Comparison of ENCODE assay signal across 14 mouse cellular contexts in the genomic region with DNA sequence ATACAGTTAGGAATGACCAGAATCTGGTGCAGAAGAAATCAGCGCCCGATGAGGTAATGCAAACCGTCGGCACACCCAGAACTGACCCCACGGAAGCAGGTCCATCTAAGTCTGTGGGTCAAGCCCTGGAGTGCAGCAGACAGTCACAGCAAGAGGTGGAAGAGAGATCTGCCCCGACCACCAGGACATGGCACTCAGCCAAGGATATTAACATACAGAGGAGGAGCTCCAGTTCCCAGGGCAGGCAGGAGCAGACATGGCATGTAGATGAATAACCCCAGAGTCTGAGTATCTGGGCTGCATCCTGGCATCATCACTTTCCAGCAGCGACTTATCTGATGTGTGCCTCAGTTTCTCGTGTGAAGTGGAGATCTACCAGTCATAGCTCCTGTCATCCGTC.
DNase-seq lines count a peak whose midpoint lies in the region; ATAC-seq lines count a peak whose summit lies in the region.
"Had no signal": no experiment of that assay in that cellular context is flagged by ENCODE, and none has a peak within 500 bp of the region (broad histone marks: within the 10 kb centered on the region; RNA-seq: fewer than 3 reads in every experiment).

No protein-coding gene starts in this region.

- H3K9me3 ChIP-seq in heart, embryonic 15.5 days (replicated peaks): no peaks in the 10 kb centered on the region
- no peaks in the 10 kb centered on the region for H3K9me3 ChIP-seq in midbrain, embryonic 14.5 days (ENCODE audit: control insufficient read depth, low read length)
- no peaks in the 10 kb centered on the region for H3K9me3 ChIP-seq in midbrain, embryonic 11.5 days (ENCODE audit: control insufficient read depth, low read length)
- H3K9me3 ChIP-seq: forebrain, embryonic 12.5 days; midbrain, embryonic 12.5 days had no signal

- peak overlapping the region; percentile 32 for H3K4me2 ChIP-seq in heart, embryonic 15.5 days
- no peak overlapping the region for H3K4me2 ChIP-seq in midbrain, embryonic 14.5 days (ENCODE audit: low read length)
- H3K4me2 ChIP-seq in midbrain, embryonic 11.5 days: no peak overlapping the region
- H3K4me2 ChIP-seq: forebrain, embryonic 12.5 days; midbrain, embryonic 12.5 days had no signal

- ATAC-seq in heart, embryonic 15.5 days (replicated peaks; ENCODE audit: insufficient number of reproducible peaks, insufficient read depth, low FRiP score, low read depth): peak; percentile 45; the same call in 1 of the 2 replicates
- no peak; the same call in 1 of the 2 replicates for ATAC-seq in midbrain, embryonic 14.5 days (ENCODE audit: low FRiP score, low TSS enrichment)
- ATAC-seq in midbrain, embryonic 11.5 days (ENCODE audit: low FRiP score): no peak
- ATAC-seq: intestine, embryonic 16.5 days had no signal

- H3K36me3 ChIP-seq in heart, embryonic 15.5 days: no peaks in the 10 kb centered on the region
- H3K36me3 ChIP-seq in midbrain, embryonic 14.5 days (ENCODE audit: control insufficient read depth, insufficient read depth, low read length): no peaks in the 10 kb centered on the region
- no peaks in the 10 kb centered on the region for H3K36me3 ChIP-seq in midbrain, embryonic 11.5 days (ENCODE audit: control insufficient read depth, insufficient read depth, low read length)
- H3K36me3 ChIP-seq: forebrain, embryonic 12.5 days; midbrain, embryonic 12.5 days had no signal

- 45% methylated on average over 9 of the region's 9 CpGs for WGBS in heart, embryonic 15.5 days
- 76% methylated on average over 9 of the region's 9 CpGs for WGBS in midbrain, embryonic 14.5 days
- WGBS in midbrain, embryonic 11.5 days: 86% methylated on average over 9 of the region's 9 CpGs

- H3K4me1 ChIP-seq in heart, embryonic 15.5 days (replicated peaks): peaks cover 30% of the 10 kb centered on the region
- no peaks in the 10 kb centered on the region for H3K4me1 ChIP-seq in midbrain, embryonic 14.5 days (ENCODE audit: control insufficient read depth, insufficient read depth, low read length)
- H3K4me1 ChIP-seq in midbrain, embryonic 11.5 days (ENCODE audit: control insufficient read depth, insufficient read depth, low read length): no peaks in the 10 kb centered on the region

- no peak overlapping the region for H3K4me3 ChIP-seq in heart, embryonic 15.5 days
- no peak overlapping the region for H3K4me3 ChIP-seq in midbrain, embryonic 14.5 days (replicated peaks; ENCODE audit: low read depth, low read length)
- H3K4me3 ChIP-seq in midbrain, embryonic 11.5 days (ENCODE audit: low read depth, low read length): no peak overlapping the region
- H3K4me3 ChIP-seq: forebrain, embryonic 12.5 days; midbrain, embryonic 12.5 days had no signal

- peak overlapping the region; percentile 61 for H3K27ac ChIP-seq in heart, embryonic 15.5 days
- H3K27ac ChIP-seq in midbrain, embryonic 14.5 days (replicated peaks; ENCODE audit: low read depth, low read length): no peak overlapping the region
- H3K27ac ChIP-seq in midbrain, embryonic 11.5 days (ENCODE audit: low read depth, low read length): no peak overlapping the region
- H3K27ac ChIP-seq: forebrain, embryonic 12.5 days; midbrain, embryonic 12.5 days had no signal

- no peak overlapping the region for H3K9ac ChIP-seq in heart, embryonic 15.5 days
- no peak overlapping the region for H3K9ac ChIP-seq in midbrain, embryonic 14.5 days (replicated peaks; ENCODE audit: low read length)
- H3K9ac ChIP-seq in midbrain, embryonic 11.5 days (ENCODE audit: low read length): no peak overlapping the region
- H3K9ac ChIP-seq: forebrain, embryonic 12.5 days; midbrain, embryonic 12.5 days had no signal

- intact Hi-C loops in heart, postnatal 25 days (cut with DNase I): no loop called here

- no peaks in the 10 kb centered on the region for H3K27me3 ChIP-seq in heart, embryonic 15.5 days
- no peaks in the 10 kb centered on the region for H3K27me3 ChIP-seq in midbrain, embryonic 14.5 days (ENCODE audit: control insufficient read depth, insufficient read depth, low read length)
- H3K27me3 ChIP-seq in midbrain, embryonic 11.5 days (ENCODE audit: control insufficient read depth, insufficient read depth, low read length): no peaks in the 10 kb centered on the region
- H3K27me3 ChIP-seq: forebrain, embryonic 12.5 days; midbrain, embryonic 12.5 days had no signal

- peak; percentile 86 for DNase-seq in cerebellum, postnatal 10 days
- no peak for DNase-seq in cerebellum, adult 11 months
- DNase-seq in heart, postnatal 25 days (ENCODE audit: low spot score): no peak
- peak; percentile 65 for DNase-seq in midbrain, embryonic 14.5 days
- no peak for DNase-seq in midbrain, embryonic 11.5 days (ENCODE audit: low spot score, missing footprints)
- peak; percentile 19 for DNase-seq in yolk sac, embryonic 10.5 days (ENCODE audit: low spot score)
- DNase-seq in lung, postnatal 10 days: no peak
- DNase-seq: adrenal gland, postnatal 36 days; gastrocnemius, postnatal 10 days; layer of hippocampus, postnatal 36 days had no signal

Comparison
In these comparisons a context has a peak if more than half of its experiments do, and no peak if none do; other contexts are left out.
1. DNase-seq: peak in cerebellum, postnatal 10 days (2 of 2), midbrain, embryonic 14.5 days (single experiment) and yolk sac, embryonic 10.5 days (single experiment); none in cerebellum, adult 11 months (single experiment), heart, postnatal 25 days (single experiment), midbrain, embryonic 11.5 days (single experiment) and lung, postnatal 10 days (single experiment).